Mouse (Mus musculus) kidney, adult 2 months (tissue): ENCODE data around the gene Crygd.

Source experiments
- CTCF ChIP-seq: fragments of 200-500 bp; conservative IDR thresholded peaks from 2 replicates; pipeline ENCODE4 v1.5.1; 2011; ENCODE audit warnings: low read depth, mild to moderate bottlenecking, control low read depth, low read length, moderate library complexity, mixed read lengths; ENCODE audit not compliant: insufficient read depth, insufficient read length
- POLR2A ChIP-seq: fragments of 200-500 bp; IDR thresholded peaks from one replicate; pipeline ENCODE4 v1.6.1; 2011; ENCODE audit warnings: low read depth, low read length, control low read depth

DNA sequence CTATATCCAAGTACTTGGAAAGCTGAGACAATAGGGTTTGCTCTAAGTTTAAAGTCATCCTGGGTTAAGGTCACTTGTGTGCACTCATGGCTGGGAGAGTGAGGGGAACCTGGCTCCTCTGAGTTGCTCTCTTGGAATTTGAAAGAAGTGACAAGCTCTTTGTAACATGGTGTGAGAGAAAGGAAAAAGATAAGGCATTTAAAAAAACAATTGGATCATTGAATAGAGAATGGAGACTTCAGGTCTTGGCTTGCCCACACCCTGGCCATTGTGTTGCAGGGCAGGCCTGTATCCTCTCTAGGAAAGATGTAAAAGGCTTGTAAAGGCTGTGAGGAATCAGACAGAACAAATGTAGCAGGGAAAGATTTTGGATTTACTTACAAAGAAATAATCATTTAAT lies 4.6 kb upstream of the Crygd start:
- TF ChIP-seq CTCF (no peak), POLR2A (no peak)
